Mouse (Mus musculus): ENCODE measurements around the gene Sox10. TPM values are rescaled to one million over a fixed set of nuclear protein-coding genes. Genes with fewer than 3 reads are reported as not detected.

Sox10 gene
- polyA plus RNA-seq, 1 experiment from 2014 or later: 35.8 TPM

- Histone ChIP-seq H3K36me3 (peaks cover 40% of the 10 kb centered on the region), H3K4me1 (peaks cover 35% of the 10 kb centered on the region), H3K4me3 (no peak overlapping the region), H3K9me3 (no peaks in the 10 kb centered on the region), H3K4me2 (replicated peaks) (peak overlapping the region; percentile 19), H3K27ac (peak overlapping the region; percentile 73), H3K9ac (peak overlapping the region; percentile 34), H3K27me3 (replicated peaks) (no peaks in the 10 kb centered on the region)
- 49% methylated on average over 8 of the region's 8 CpGs for WGBS
- ATAC-seq (ENCODE audit: low FRiP score, low read depth): peak; percentile 26
Observed at GRCm38 (mm10) chr15:79151881-79152280, 13.2 kb downstream of the Sox10 start.

GRCm38 (mm10) chr15:79148533-79148932 is 16.5 kb downstream of the Sox10 start:
- ATAC-seq (ENCODE audit: low FRiP score, low read depth): no peak; the same call in 1 of the 2 replicates
- H3K4me3 ChIP-seq: no peak overlapping the region
- no peak overlapping the region for H3K27ac ChIP-seq
- no peak overlapping the region for H3K9ac ChIP-seq
- peaks cover 72% of the 10 kb centered on the region for H3K36me3 ChIP-seq
- no peaks in the 10 kb centered on the region for H3K9me3 ChIP-seq
- H3K27me3 ChIP-seq (replicated peaks): no peaks in the 10 kb centered on the region
- H3K4me2 ChIP-seq (replicated peaks): no peak overlapping the region
- WGBS: 56% methylated on average over 7 of the region's 7 CpGs
- peaks cover 21% of the 10 kb centered on the region for H3K4me1 ChIP-seq

GRCm38 (mm10) chr15:79145522-79145921 is 19.5 kb downstream of the Sox10 start:
- Histone ChIP-seq H3K27me3 (replicated peaks) (no peaks in the 10 kb centered on the region), H3K4me3 (no peak overlapping the region), H3K9me3 (no peaks in the 10 kb centered on the region), H3K4me2 (replicated peaks) (no peak overlapping the region), H3K4me1 (peaks cover 14% of the 10 kb centered on the region), H3K27ac (no peak overlapping the region), H3K9ac (no peak overlapping the region), H3K36me3 (peaks cover 55% of the 10 kb centered on the region)
- ATAC-seq (ENCODE audit: low FRiP score, low read depth): no peak
- WGBS: 94% methylated on average over 7 of the region's 7 CpGs

GRCm38 (mm10) chr15:79144021-79144420 is 21.0 kb downstream of the Sox10 start:
- no peak for ATAC-seq (ENCODE audit: low FRiP score, low read depth)
- Histone ChIP-seq H3K27me3 (replicated peaks) (no peaks in the 10 kb centered on the region), H3K27ac (no peak overlapping the region), H3K9ac (no peak overlapping the region), H3K4me2 (replicated peaks) (no peak overlapping the region), H3K9me3 (no peaks in the 10 kb centered on the region), H3K4me3 (no peak overlapping the region), H3K4me1 (peaks cover 17% of the 10 kb centered on the region), H3K36me3 (peaks cover 44% of the 10 kb centered on the region)
- 88% methylated on average over 8 of the region's 8 CpGs for WGBS

GRCm38 (mm10) chr15:79143316-79143715 is 21.7 kb downstream of the Sox10 start:
- Histone ChIP-seq H3K4me2 (replicated peaks) (no peak overlapping the region), H3K9ac (no peak overlapping the region), H3K4me1 (peaks cover 17% of the 10 kb centered on the region), H3K9me3 (no peaks in the 10 kb centered on the region), H3K27me3 (replicated peaks) (no peaks in the 10 kb centered on the region), H3K4me3 (no peak overlapping the region), H3K36me3 (peaks cover 43% of the 10 kb centered on the region), H3K27ac (no peak overlapping the region)
- no peak for ATAC-seq (ENCODE audit: low FRiP score, low read depth)
- 83% methylated on average over 12 of the region's 12 CpGs for WGBS

- WGBS: 2% methylated on average over 7 of the region's 7 CpGs
- no peaks in the 10 kb centered on the region for H3K9me3 ChIP-seq
- peaks cover 17% of the 10 kb centered on the region for H3K4me1 ChIP-seq
- peak overlapping the region; percentile 84 for H3K4me3 ChIP-seq
- H3K27ac ChIP-seq: no peak overlapping the region
- H3K27me3 ChIP-seq (replicated peaks): no peaks in the 10 kb centered on the region
- no peak; the same call in 1 of the 2 replicates for ATAC-seq (ENCODE audit: low FRiP score, low read depth)
- H3K36me3 ChIP-seq: peaks cover 29% of the 10 kb centered on the region
- peak overlapping the region; percentile 95 for H3K4me2 ChIP-seq (replicated peaks)
- peak overlapping the region; percentile 79 for H3K9ac ChIP-seq
Observed at GRCm38 (mm10) chr15:79141566-79141917, 23.5 kb downstream of the Sox10 start.

- no peak within 1 kb of the TSS for H3K27ac ChIP-seq
- H3K4me3 ChIP-seq: peak within 1 kb of the TSS; percentile 84
- peaks cover 23% of the 10 kb centered on the region for H3K36me3 ChIP-seq
- H3K9ac ChIP-seq: peak within 1 kb of the TSS; percentile 79
- no peaks in the 10 kb centered on the region for H3K27me3 ChIP-seq (replicated peaks)
- H3K4me1 ChIP-seq: peaks cover 17% of the 10 kb centered on the region
- H3K4me2 ChIP-seq (replicated peaks): peak within 1 kb of the TSS; percentile 95
- H3K9me3 ChIP-seq: no peaks in the 10 kb centered on the region
- ATAC-seq (ENCODE audit: low FRiP score, low read depth): peak; percentile 91
- under 1% methylated on average over 57 of the region's 57 CpGs for WGBS
Observed at GRCm38 (mm10) chr15:79140866-79141565, 24.0 kb downstream of the Sox10 start, which contains the start of the genes Polr2f and 1700088E04Rik. Polr2f (plus strand) TSS chr15:79141009. 1700088E04Rik (minus strand) TSS chr15:79141253.

- Histone ChIP-seq H3K27ac (no peak overlapping the region), H3K4me2 (replicated peaks) (no peak overlapping the region), H3K9ac (no peak overlapping the region), H3K27me3 (replicated peaks) (no peaks in the 10 kb centered on the region), H3K4me3 (no peak overlapping the region), H3K4me1 (peaks cover 19% of the 10 kb centered on the region), H3K9me3 (no peaks in the 10 kb centered on the region), H3K36me3 (peaks cover 15% of the 10 kb centered on the region)
- no peak for ATAC-seq (ENCODE audit: low FRiP score, low read depth)
- WGBS: 61% methylated on average over 10 of the region's 10 CpGs
Observed at GRCm38 (mm10) chr15:79139640-79140039, 25.4 kb downstream of the Sox10 start.

- ATAC-seq (ENCODE audit: low FRiP score, low read depth): no peak
- H3K27ac ChIP-seq: no peak overlapping the region
- H3K27me3 ChIP-seq (replicated peaks): no peaks in the 10 kb centered on the region
- H3K9ac ChIP-seq: no peak overlapping the region
- H3K36me3 ChIP-seq: peaks cover 30% of the 10 kb centered on the region
- no peak overlapping the region for H3K4me2 ChIP-seq (replicated peaks)
- 68% methylated on average over 11 of the region's 11 CpGs for WGBS
- no peak overlapping the region for H3K4me3 ChIP-seq
- H3K4me1 ChIP-seq: peaks cover 9% of the 10 kb centered on the region
- no peaks in the 10 kb centered on the region for H3K9me3 ChIP-seq
Observed at GRCm38 (mm10) chr15:79135783-79136575, 29.1 kb downstream of the Sox10 start.

GRCm38 (mm10) chr15:79135332-79135731 is 29.7 kb downstream of the Sox10 start:
- Histone ChIP-seq H3K36me3 (peaks cover 36% of the 10 kb centered on the region), H3K27me3 (replicated peaks) (no peaks in the 10 kb centered on the region), H3K27ac (no peak overlapping the region), H3K4me2 (replicated peaks) (no peak overlapping the region), H3K9ac (no peak overlapping the region), H3K4me3 (no peak overlapping the region), H3K9me3 (no peaks in the 10 kb centered on the region), H3K4me1 (peaks cover 7% of the 10 kb centered on the region)
- no peak for ATAC-seq (ENCODE audit: low FRiP score, low read depth)
- 80% methylated on average over 9 of the region's 9 CpGs for WGBS

- no peaks in the 10 kb centered on the region for H3K27me3 ChIP-seq (replicated peaks)
- 84% methylated on average over 9 of the region's 9 CpGs for WGBS
- no peaks in the 10 kb centered on the region for H3K9me3 ChIP-seq
- no peak overlapping the region for H3K9ac ChIP-seq
- H3K4me3 ChIP-seq: no peak overlapping the region
- peaks cover 43% of the 10 kb centered on the region for H3K36me3 ChIP-seq
- H3K27ac ChIP-seq: no peak overlapping the region
- ATAC-seq (ENCODE audit: low FRiP score, low read depth): no peak
- peaks cover 7% of the 10 kb centered on the region; the same call in 1 of the 2 replicates for H3K4me1 ChIP-seq
- no peak overlapping the region for H3K4me2 ChIP-seq (replicated peaks)
Observed at GRCm38 (mm10) chr15:79134496-79135270, 30.4 kb downstream of the Sox10 start.

GRCm38 (mm10) chr15:79133191-79133661 is 31.8 kb downstream of the Sox10 start:
- H3K4me2 ChIP-seq (replicated peaks): no peak overlapping the region
- 84% methylated on average over 6 of the region's 6 CpGs for WGBS
- no peak for ATAC-seq (ENCODE audit: low FRiP score, low read depth)
- peaks cover 7% of the 10 kb centered on the region; the same call in 1 of the 2 replicates for H3K4me1 ChIP-seq
- H3K4me3 ChIP-seq: no peak overlapping the region
- H3K27ac ChIP-seq: no peak overlapping the region
- no peaks in the 10 kb centered on the region for H3K27me3 ChIP-seq (replicated peaks)
- peaks cover 52% of the 10 kb centered on the region for H3K36me3 ChIP-seq
- H3K9ac ChIP-seq: no peak overlapping the region
- no peaks in the 10 kb centered on the region for H3K9me3 ChIP-seq

Data from neural tube, embryonic 12.5 days (tissue).